Mouse (Mus musculus) liver, embryonic 16.5 days (tissue): ENCODE measurements around the gene Tyk2. TPM values are rescaled to one million over a fixed set of nuclear protein-coding genes. Genes with fewer than 3 reads are reported as not detected.
A peak's percentile ranks its signal among the peaks of the same experiment; 100 is the strongest.

Source experiments
- ATAC-seq: fragments of 200-750 bp; cut with Nextera tagmentation; 2 replicates; pipeline ENCODE4 v1.8.0; 2017; ENCODE audit warnings: low read depth, mild to moderate bottlenecking, moderate number of reproducible peaks, moderate library complexity
- H3K27ac ChIP-seq: fragments of 300-500 bp; sonication (generic); 2 replicates; pipeline ENCODE4 v1.5.1; 2014; ENCODE audit warnings: mild to moderate bottlenecking, low read length
- H3K27me3 ChIP-seq: fragments of 300-500 bp; sonication (generic); 2 replicates; pipeline ENCODE4 v1.6.1; 2014; ENCODE audit warnings: low read depth, low read length, mixed read lengths; ENCODE audit not compliant: control insufficient read depth, insufficient read depth
- H3K36me3 ChIP-seq: fragments of 300-500 bp; sonication (generic); 2 replicates; pipeline ENCODE4 v1.6.1; 2014; ENCODE audit warnings: mild to moderate bottlenecking; ENCODE audit not compliant: control insufficient read depth, insufficient read depth
- H3K4me1 ChIP-seq: fragments of 300-500 bp; sonication (generic); 2 replicates; pipeline ENCODE4 v1.6.1; 2014; ENCODE audit warnings: low read depth, low read length, mixed read lengths; ENCODE audit not compliant: control insufficient read depth
- H3K4me2 ChIP-seq: fragments of 300-500 bp; sonication (generic); 2 replicates; pipeline ENCODE4 v1.6.1; 2014; ENCODE audit warnings: low read depth, low read length, mixed read lengths
- H3K4me3 ChIP-seq: fragments of 300-500 bp; sonication (generic); 2 replicates; pipeline ENCODE4 v1.5.1; 2014; ENCODE audit warnings: low read depth, mild to moderate bottlenecking, low read length
- H3K9ac ChIP-seq: fragments of 300-500 bp; sonication (generic); 2 replicates; pipeline ENCODE4 v1.6.1; 2014; ENCODE audit warnings: low read depth, low read length
- H3K9me3 ChIP-seq: fragments of 300-500 bp; sonication (generic); replicated peaks from 2 replicates; pipeline ENCODE4 v1.6.1; 2016; ENCODE audit warnings: low read length; ENCODE audit not compliant: control insufficient read depth
- WGBS: fragments of 180-500 bp; shearing (Covaris S2); extraction: QIAGEN DNeasy Blood & Tissue Kit; methylation state at CpG from one replicate; pipeline ENCODE4 v1.1.7; 2014; ENCODE audit not compliant: insufficient replicate concordance; 5-methylcytosine and 5-hydroxymethylcytosine counted together
- polyA plus RNA-seq: library from polyadenylated mRNA; unstranded; fragments of >200 nt; fragmentation: Nextera tagmentation; extraction: Ambion mirVana; gene quantifications from 2 replicates; pipeline ENCODE4 v1.2.1, GENCODE M21; 2015

The Tyk2 gene
- polyA plus RNA-seq, 1 experiment from 2014 or later, result 8.9 TPM

- ATAC-seq, result peak; percentile 86
- peak overlapping the region; percentile 33 for H3K4me2 ChIP-seq
- no peaks in the 10 kb centered on the region for H3K36me3 ChIP-seq
- H3K27me3 ChIP-seq, result no peaks in the 10 kb centered on the region
- peak overlapping the region; percentile 85 for H3K27ac ChIP-seq
- H3K9me3 ChIP-seq, result no peaks in the 10 kb centered on the region
- peaks cover 37% of the 10 kb centered on the region for H3K4me1 ChIP-seq
- WGBS, result 29% methylated on average over 5 of the region's 5 CpGs
- H3K4me3 ChIP-seq, result no peak overlapping the region; the same call in 1 of the 2 replicates
- peak overlapping the region; percentile 21; the same call in 1 of the 2 replicates for H3K9ac ChIP-seq
Observed at GRCm38 (mm10) chr9:21105760-21106564, 25.1 kb downstream of the Tyk2 start.

- Histone ChIP-seq H3K36me3 (no peaks in the 10 kb centered on the region), H3K27me3 (no peaks in the 10 kb centered on the region), H3K9me3 (no peaks in the 10 kb centered on the region), H3K27ac (no peak overlapping the region; the same call in 1 of the 2 replicates), H3K4me2 (no peak overlapping the region), H3K4me3 (no peak overlapping the region), H3K9ac (no peak overlapping the region), H3K4me1 (peaks cover 45% of the 10 kb centered on the region)
- 79% methylated on average over 6 of the region's 6 CpGs for WGBS
- no peak for ATAC-seq
Observed at GRCm38 (mm10) chr9:21104814-21105213, 26.2 kb downstream of the Tyk2 start.

- WGBS, result 80% methylated on average over 2 of the region's 2 CpGs
- Histone ChIP-seq H3K4me3 (no peak overlapping the region), H3K4me1 (peaks cover 45% of the 10 kb centered on the region), H3K9ac (no peak overlapping the region), H3K27me3 (no peaks in the 10 kb centered on the region), H3K9me3 (no peaks in the 10 kb centered on the region), H3K4me2 (no peak overlapping the region), H3K36me3 (no peaks in the 10 kb centered on the region), H3K27ac (no peak overlapping the region)
- no peak for ATAC-seq
Observed at GRCm38 (mm10) chr9:21102076-21102475, 29.0 kb downstream of the Tyk2 start.

DNA sequence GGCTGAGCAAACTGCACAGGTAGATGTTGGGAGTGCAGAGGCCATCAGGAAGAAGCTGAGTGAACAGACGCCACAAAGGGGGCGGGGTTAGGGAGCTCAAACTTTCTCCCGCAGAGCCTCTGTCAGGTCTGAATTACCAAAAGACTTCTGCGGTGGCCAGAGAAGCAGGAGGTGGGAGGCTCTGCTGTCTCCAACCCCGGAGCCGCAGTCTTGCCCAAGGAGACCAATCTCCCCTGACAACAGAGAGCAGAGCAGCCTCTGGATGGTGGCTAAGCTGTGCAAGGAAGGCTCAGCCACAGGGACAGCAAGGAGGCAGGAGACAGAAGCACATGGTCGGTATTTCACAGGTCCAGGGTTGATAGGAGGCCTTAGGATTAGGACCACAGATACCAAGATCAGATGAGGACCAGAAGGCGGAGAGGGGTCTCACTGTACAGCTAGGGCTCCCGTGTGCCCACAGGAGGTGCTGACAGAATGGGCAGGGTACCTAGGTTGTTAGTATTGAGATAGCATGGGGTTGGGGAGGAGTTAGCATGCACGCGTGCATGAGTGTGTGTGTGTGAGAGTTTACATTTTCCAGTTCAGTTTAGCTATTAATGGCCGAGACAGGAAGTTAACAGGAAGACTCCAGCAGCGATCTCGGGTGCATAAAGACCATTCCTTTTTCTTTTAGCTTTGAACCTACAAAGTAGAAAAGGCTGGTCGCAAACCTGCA is 30.4 kb downstream of the Tyk2 start:
- Histone ChIP-seq H3K36me3 (no peaks in the 10 kb centered on the region), H3K27ac (no peak overlapping the region), H3K4me3 (no peak overlapping the region), H3K9ac (0 out of 2 replicates have a peak overlapping the region, but pooled peaks have one; percentile 3), H3K9me3 (no peaks in the 10 kb centered on the region), H3K4me2 (peak overlapping the region; percentile 37), H3K4me1 (peaks cover 31% of the 10 kb centered on the region), H3K27me3 (no peaks in the 10 kb centered on the region)
- ATAC-seq, result no peak; the same call in 1 of the 2 replicates
- 16% methylated on average over 15 of the region's 15 CpGs for WGBS

DNA sequence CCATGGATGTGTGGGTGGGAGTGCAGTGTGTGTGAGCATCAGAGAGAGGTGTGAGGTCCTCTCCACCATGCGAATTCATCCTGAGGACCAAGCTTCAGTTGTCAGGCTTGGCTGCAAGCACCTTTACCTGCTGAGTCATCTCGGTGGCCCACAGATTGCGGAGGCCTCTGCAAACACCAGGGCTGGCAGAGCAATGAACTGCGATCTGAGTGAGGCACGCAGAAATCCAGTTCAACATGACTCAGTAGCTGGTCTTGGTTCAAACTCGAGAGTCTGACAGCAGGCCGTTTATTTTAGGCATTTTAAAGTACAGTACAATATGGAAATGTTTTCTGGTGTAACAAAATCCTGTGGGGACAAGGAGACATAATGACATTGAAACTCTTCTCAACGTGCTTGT is 33.2 kb downstream of the Tyk2 start:
- H3K9me3 ChIP-seq, result no peaks in the 10 kb centered on the region
- WGBS, result 43% methylated on average over 8 of the region's 8 CpGs
- H3K4me2 ChIP-seq, result no peak overlapping the region
- no peaks in the 10 kb centered on the region for H3K36me3 ChIP-seq
- H3K9ac ChIP-seq, result no peak overlapping the region
- H3K27me3 ChIP-seq, result no peaks in the 10 kb centered on the region
- no peak overlapping the region for H3K4me3 ChIP-seq
- ATAC-seq, result peak; percentile 58; the same call in 1 of the 2 replicates
- H3K4me1 ChIP-seq, result peaks cover 17% of the 10 kb centered on the region
- H3K27ac ChIP-seq, result no peak overlapping the region

- H3K27me3 ChIP-seq, result no peaks in the 10 kb centered on the region
- H3K4me2 ChIP-seq, result no peak overlapping the region
- ATAC-seq, result no peak
- peaks cover 25% of the 10 kb centered on the region for H3K4me1 ChIP-seq
- no peak overlapping the region for H3K9ac ChIP-seq
- H3K27ac ChIP-seq, result no peak overlapping the region
- WGBS, result 80% methylated on average over 4 of the region's 4 CpGs
- no peaks in the 10 kb centered on the region for H3K36me3 ChIP-seq
- no peak overlapping the region for H3K4me3 ChIP-seq
- no peaks in the 10 kb centered on the region for H3K9me3 ChIP-seq
Observed at GRCm38 (mm10) chr9:21095958-21096357, 35.1 kb downstream of the Tyk2 start.

DNA sequence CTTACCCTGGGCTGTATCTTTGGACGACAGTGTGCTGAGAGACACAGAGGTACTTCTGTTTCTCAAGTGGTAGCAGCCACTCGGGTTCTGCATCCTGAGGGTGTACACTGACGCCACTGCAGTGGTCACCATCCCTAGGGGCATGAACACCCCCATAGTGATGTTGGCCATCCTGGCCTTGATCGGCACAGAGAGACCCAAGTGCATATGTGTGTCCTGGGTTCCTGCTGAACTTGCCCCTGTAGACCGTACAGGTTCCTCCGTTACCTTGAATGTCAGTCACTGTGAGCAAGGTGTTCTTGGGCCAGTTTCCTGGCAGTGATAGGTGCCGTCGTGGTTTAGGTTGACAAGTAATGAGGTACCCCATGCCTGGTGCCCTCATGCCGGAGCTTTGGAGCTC is 37.6 kb downstream of the Tyk2 start:
- Histone ChIP-seq H3K36me3 (peaks cover 14% of the 10 kb centered on the region), H3K4me3 (no peak overlapping the region), H3K9me3 (no peaks in the 10 kb centered on the region), H3K9ac (no peak overlapping the region), H3K27me3 (no peaks in the 10 kb centered on the region), H3K4me1 (peaks cover 27% of the 10 kb centered on the region), H3K4me2 (no peak overlapping the region), H3K27ac (no peak overlapping the region)
- no peak for ATAC-seq
- WGBS, result 83% methylated on average over 9 of the region's 9 CpGs

DNA sequence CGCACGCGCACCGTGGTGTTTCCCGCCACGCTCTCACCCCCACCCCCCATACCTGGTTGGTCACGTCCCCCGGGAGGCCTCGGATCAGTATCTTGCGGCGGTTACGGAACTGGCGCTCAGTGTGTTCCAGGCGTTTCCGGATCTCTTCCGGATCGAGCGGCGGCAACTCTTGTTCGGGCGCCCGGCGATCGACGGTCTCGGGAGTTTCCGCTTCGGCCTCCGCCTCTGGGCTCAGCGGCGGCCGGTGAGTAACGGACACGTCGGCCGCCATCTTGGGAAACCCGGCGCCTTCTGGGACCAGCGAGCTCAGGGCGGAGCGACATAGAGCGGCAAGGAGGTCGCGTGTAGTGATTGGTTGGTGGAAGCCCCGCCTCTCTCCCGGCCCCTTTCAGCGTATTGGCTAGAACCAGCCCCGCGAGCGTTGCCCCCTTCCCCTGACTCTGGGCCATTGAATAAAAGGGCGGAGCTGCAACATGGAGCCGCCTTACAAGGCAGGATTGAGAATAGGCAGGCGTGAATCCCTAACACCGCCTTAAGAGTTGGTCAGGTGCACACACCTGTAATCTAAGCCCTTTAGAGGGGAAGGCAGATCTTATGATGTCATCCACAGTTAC is 39.2 kb downstream of the Tyk2 start, which contains the start of the genes Gm38431 and Raver1:
Gene Gm38431 (minus strand): TSS at position 291 of the 614 bp plus-strand sequence.
Gene Raver1 (minus strand): TSS at position 302 of the 614 bp plus-strand sequence.
- peaks cover 28% of the 10 kb centered on the region for H3K36me3 ChIP-seq
- peak within 1 kb of the TSS; percentile 80 for H3K4me2 ChIP-seq
- H3K9me3 ChIP-seq, result no peaks in the 10 kb centered on the region
- H3K27ac ChIP-seq, result peak within 1 kb of the TSS; percentile 87
- peak; percentile 100 for ATAC-seq
- peak within 1 kb of the TSS; percentile 84 for H3K9ac ChIP-seq
- peak within 1 kb of the TSS; percentile 82 for H3K4me3 ChIP-seq
- H3K4me1 ChIP-seq, result peaks cover 18% of the 10 kb centered on the region
- H3K27me3 ChIP-seq, result no peaks in the 10 kb centered on the region
- WGBS, result under 1% methylated on average over 54 of the region's 54 CpGs
